Mouse (Mus musculus) stomach, postnatal 0 days (tissue): ENCODE data around the gene Rxrg. TPM values are rescaled to one million over a fixed set of nuclear protein-coding genes. Genes with fewer than 3 reads are reported as not detected.

Source experiments
- ATAC-seq: fragments of 200-750 bp; cut with Nextera tagmentation; 2 replicates; pipeline ENCODE4 v1.8.0; 2017; ENCODE audit not compliant: low FRiP score, low TSS enrichment
- DNase-seq: peaks from one replicate; pipeline ENCODE4 v3.0.0-alpha.2; 2016; ENCODE audit warnings: low spot score
- H3K27ac ChIP-seq: fragments of 300-500 bp; sonication (generic); replicated peaks from 2 replicates; pipeline ENCODE4 v1.5.1; 2014; ENCODE audit warnings: mild to moderate bottlenecking, control low read depth
- H3K27me3 ChIP-seq: fragments of 300-500 bp; sonication (generic); 2 replicates; pipeline ENCODE4 v1.6.1; 2014; ENCODE audit warnings: low read length; ENCODE audit not compliant: control insufficient read depth, insufficient read depth
- H3K36me3 ChIP-seq: fragments of 300-500 bp; sonication (generic); 2 replicates; pipeline ENCODE4 v1.6.1; 2014; ENCODE audit warnings: low read length, mixed read lengths; ENCODE audit not compliant: control insufficient read depth, insufficient read depth
- H3K4me1 ChIP-seq: fragments of 300-500 bp; sonication (generic); replicated peaks from 2 replicates; pipeline ENCODE4 v1.6.1; 2014; ENCODE audit warnings: antibody characterized with exemption; ENCODE audit not compliant: control insufficient read depth, insufficient read depth
- H3K4me2 ChIP-seq: fragments of 300-500 bp; sonication (generic); replicated peaks from 2 replicates; pipeline ENCODE4 v1.6.1; 2014; ENCODE audit warnings: low read depth, mild to moderate bottlenecking, control low read depth, moderate library complexity
- H3K4me3 ChIP-seq: fragments of 300-500 bp; sonication (generic); 2 replicates; pipeline ENCODE4 v1.5.1; 2014; ENCODE audit warnings: low read depth, low read length, control low read depth
- H3K9ac ChIP-seq: fragments of 300-500 bp; sonication (generic); 2 replicates; pipeline ENCODE4 v1.6.1; 2014; ENCODE audit warnings: mild to moderate bottlenecking, low read length, control low read depth, mixed read lengths
- H3K9me3 ChIP-seq: fragments of 300-500 bp; sonication (generic); 2 replicates; pipeline ENCODE4 v1.6.1; 2016; ENCODE audit warnings: low read length; ENCODE audit not compliant: control insufficient read depth
- CTCF ChIP-seq: IDR thresholded peaks from 2 replicates; pipeline ENCODE4 v1.5.1; 2016; ENCODE audit warnings: antibody characterized with exemption, low read depth, mild to moderate bottlenecking, moderate library complexity
- EP300 ChIP-seq: optimal IDR thresholded peaks from 2 replicates; pipeline ENCODE3; 2016; ENCODE audit warnings: antibody characterized with exemption
- WGBS: fragments of 180-500 bp; shearing (Covaris S2); extraction: QIAGEN DNeasy Blood & Tissue Kit; methylation state at CpG from one replicate; pipeline ENCODE4 v1.1.7; 2014; 5-methylcytosine and 5-hydroxymethylcytosine counted together
- polyA plus RNA-seq: library from polyadenylated mRNA; unstranded; fragments of >200 nt; fragmentation: Nextera tagmentation; extraction: Ambion mirVana; gene quantifications from 2 replicates; pipeline ENCODE4 v1.2.1, GENCODE M21; 2015

Rxrg gene
- polyA plus RNA-seq, 1 experiment from 2014 or later: 0.52 TPM

- Histone ChIP-seq H3K27ac (no peak overlapping the region), H3K4me1 (no peaks in the 10 kb centered on the region), H3K9ac (no peak overlapping the region), H3K4me3 (no peak overlapping the region), H3K36me3 (no peaks in the 10 kb centered on the region), H3K27me3 (0 out of 2 replicates have a peak, but pooled peaks cover 2% of the 10 kb centered on the region), H3K4me2 (no peak overlapping the region), H3K9me3 (no peaks in the 10 kb centered on the region)
- TF ChIP-seq EP300: no peak
- no peak for TF ChIP-seq CTCF
- DNase-seq: no peak
- 12% methylated on average over 17 of the region's 17 CpGs for WGBS
- peak; percentile 58 for ATAC-seq
These were observed 74.3 kb downstream of the Rxrg start for GRCm38 (mm10) chr1:167672433-167672987.

GRCm38 (mm10) chr1:167679061-167679460 lies 80.9 kb downstream of the Rxrg start:
- Histone ChIP-seq H3K27me3 (no peaks in the 10 kb centered on the region), H3K4me1 (no peaks in the 10 kb centered on the region), H3K4me3 (no peak overlapping the region), H3K36me3 (no peaks in the 10 kb centered on the region), H3K4me2 (no peak overlapping the region), H3K9me3 (no peaks in the 10 kb centered on the region), H3K27ac (no peak overlapping the region), H3K9ac (no peak overlapping the region)
- TF ChIP-seq CTCF: no peak
- no peak for TF ChIP-seq EP300
- ATAC-seq: no peak
- DNase-seq: no peak
- 93% methylated on average over 6 of the region's 6 CpGs for WGBS

GRCm38 (mm10) chr1:167688001-167688346 lies 89.8 kb downstream of the Rxrg start:
- Histone ChIP-seq H3K9ac (no peak overlapping the region), H3K9me3 (peaks cover 4% of the 10 kb centered on the region; the same call in 1 of the 2 replicates), H3K36me3 (no peaks in the 10 kb centered on the region), H3K4me2 (peak overlapping the region; percentile 84), H3K4me3 (peak overlapping the region; percentile 50), H3K27ac (no peak overlapping the region), H3K27me3 (peaks cover 22% of the 10 kb centered on the region), H3K4me1 (no peaks in the 10 kb centered on the region; the same call in 1 of the 2 replicates)
- WGBS: 1% methylated on average over 8 of the region's 8 CpGs
- no peak for TF ChIP-seq EP300
- TF ChIP-seq CTCF: no peak
- DNase-seq (no peak), ATAC-seq (no peak)

DNA sequence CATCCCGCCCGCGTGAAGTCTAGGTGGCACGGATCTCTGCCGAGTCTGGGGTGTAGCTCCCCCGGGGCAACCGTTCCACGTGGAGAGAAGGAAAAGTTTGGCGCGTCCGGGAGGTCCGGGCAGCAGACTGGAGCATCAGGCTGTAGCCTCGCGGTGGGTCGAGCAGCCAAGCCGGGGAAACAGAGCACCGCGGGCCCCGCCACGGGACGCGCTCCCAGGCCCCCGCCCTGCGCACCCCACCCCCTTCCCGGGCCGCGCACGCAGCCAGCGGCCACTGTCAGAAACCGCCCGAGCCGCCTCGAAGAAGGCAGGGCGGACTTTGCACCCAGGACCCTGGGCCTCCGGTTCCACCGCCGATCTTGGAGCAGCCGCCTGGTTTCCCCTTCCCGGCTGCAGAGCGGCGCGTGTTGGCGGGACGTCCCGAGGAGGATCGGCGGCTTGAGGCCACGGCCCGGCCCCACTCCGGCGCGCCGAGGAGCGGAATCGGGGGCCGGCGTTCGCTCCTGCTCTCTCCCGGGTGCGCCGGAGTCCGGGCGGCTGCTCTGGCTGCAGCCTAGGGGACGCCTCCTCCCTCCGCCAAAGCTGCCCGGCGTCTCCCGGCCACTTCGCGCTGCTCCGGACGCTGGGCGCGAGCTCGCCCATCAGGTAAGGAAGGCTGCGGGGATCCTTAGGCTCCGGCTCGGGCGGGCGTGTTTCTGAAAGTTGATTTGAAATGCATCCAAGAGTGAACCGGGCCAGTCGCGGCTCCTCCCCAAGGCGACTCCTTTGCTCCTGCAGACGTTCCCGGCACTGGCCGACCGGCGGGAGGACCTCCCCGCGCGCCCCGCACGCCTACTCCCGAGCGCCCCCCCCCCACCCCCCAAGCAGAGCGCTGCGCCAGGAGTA lies 90.4 kb downstream of the Rxrg start:
- no peaks in the 10 kb centered on the region for H3K36me3 ChIP-seq
- WGBS: under 1% methylated on average over 87 of the region's 98 CpGs
- TF ChIP-seq EP300 (no peak), CTCF (no peak)
- peak overlapping the region; percentile 84 for H3K4me2 ChIP-seq
- peak overlapping the region; percentile 50 for H3K4me3 ChIP-seq
- no peak overlapping the region for H3K27ac ChIP-seq
- H3K27me3 ChIP-seq: peaks cover 22% of the 10 kb centered on the region
- DNase-seq (peak; percentile 42), ATAC-seq (peak; percentile 64; the same call in 1 of the 2 replicates)
- no peak overlapping the region for H3K9ac ChIP-seq
- peaks cover 4% of the 10 kb centered on the region; the same call in 1 of the 2 replicates for H3K9me3 ChIP-seq
- no peaks in the 10 kb centered on the region; the same call in 1 of the 2 replicates for H3K4me1 ChIP-seq

- H3K9ac ChIP-seq: no peak within 1 kb of the TSS
- TF ChIP-seq EP300: no peak
- TF ChIP-seq CTCF: no peak
- no peaks in the 10 kb centered on the region for H3K36me3 ChIP-seq
- H3K4me3 ChIP-seq: peak within 1 kb of the TSS; percentile 50
- WGBS: 4% methylated on average over 3 of the region's 3 CpGs
- no peak within 1 kb of the TSS for H3K27ac ChIP-seq
- no peaks in the 10 kb centered on the region; the same call in 1 of the 2 replicates for H3K4me1 ChIP-seq
- no peak for ATAC-seq
- no peak for DNase-seq
- peaks cover 4% of the 10 kb centered on the region; the same call in 1 of the 2 replicates for H3K9me3 ChIP-seq
- H3K27me3 ChIP-seq: peaks cover 22% of the 10 kb centered on the region
- peak within 1 kb of the TSS; percentile 84 for H3K4me2 ChIP-seq
These were observed 90.9 kb downstream of the Rxrg start, which contains the start of gene Lmx1a for GRCm38 (mm10) chr1:167689232-167689261. Gene Lmx1a, plus strand, starts transcription at chr1:167689237.

Other genes with a start within 250 kb of the Rxrg start
- gene Aldh9a1, start 248.4 kb upstream of the Rxrg start, polyA plus RNA-seq: 70.7 and 74.7 TPM in 2 replicates
- 991 and 1,037 TPM in 2 replicates for gene Mgst3, start 204.5 kb upstream of the Rxrg start, polyA plus RNA-seq
- gene Lrrc52, start 131.6 kb upstream of the Rxrg start, polyA plus RNA-seq: not detected in 2 replicates
- 0.02 TPM in 1 of 2 replicates, not detected in the other for gene Lmx1a, start 90.9 kb downstream of the Rxrg start, polyA plus RNA-seq